Mouse (Mus musculus) heart, embryonic 14.5 days (tissue): ENCODE measurements around the gene Acvr1b. TPM values are rescaled to one million over a fixed set of nuclear protein-coding genes. Genes with fewer than 3 reads are reported as not detected.

Experiments
- ATAC-seq: fragments of 200-750 bp; cut with Nextera tagmentation; 2 replicates; pipeline ENCODE4 v1.8.0; 2017; ENCODE audit warnings: low read depth, moderate TSS enrichment; ENCODE audit not compliant: insufficient number of reproducible peaks, insufficient read depth, low FRiP score
- H3K27ac ChIP-seq, 2 experiments: fragments of 200-500 bp in 1 of 2; fragments of 300-500 bp in 1 of 2; sonication (generic) in 1 of 2; replicated peaks in 1 of 2; 2 replicates each; pipeline ENCODE4 v1.5.1; 2012 to 2014; ENCODE audit warnings: low read depth in 2 of 2, low read length in 2 of 2, control low read depth in 1 of 2, mild to moderate bottlenecking in 1 of 2, mixed read lengths in 1 of 2; ENCODE audit not compliant: control insufficient read depth in 1 of 2, insufficient read depth in 1 of 2
- H3K27me3 ChIP-seq: fragments of 300-500 bp; sonication (generic); 2 replicates; pipeline ENCODE4 v1.6.1; 2014; ENCODE audit warnings: mild to moderate bottlenecking, low read length, control low read depth; ENCODE audit not compliant: control insufficient read depth, insufficient read depth
- H3K36me3 ChIP-seq: fragments of 300-500 bp; sonication (generic); 2 replicates; pipeline ENCODE4 v1.6.1; 2014; ENCODE audit warnings: mild to moderate bottlenecking, control low read depth, low read length, mixed read lengths; ENCODE audit not compliant: control insufficient read depth, insufficient read depth
- H3K4me1 ChIP-seq, 2 experiments: fragments of 200-500 bp in 1 of 2; fragments of 300-500 bp in 1 of 2; sonication (generic) in 1 of 2; 2 replicates each; pipeline ENCODE4 v1.6.1; 2012 to 2014; ENCODE audit warnings: low read length in 2 of 2, control low read depth in 1 of 2, mixed read lengths in 1 of 2; ENCODE audit not compliant: control insufficient read depth in 2 of 2, insufficient read depth in 2 of 2
- H3K4me2 ChIP-seq: fragments of 300-500 bp; sonication (generic); 2 replicates; pipeline ENCODE4 v1.6.1; 2014; ENCODE audit warnings: mild to moderate bottlenecking, low read length
- H3K4me3 ChIP-seq, 2 experiments: fragments of 200-500 bp in 1 of 2; fragments of 300-500 bp in 1 of 2; sonication (generic) in 1 of 2; 2 replicates each; pipeline ENCODE4 v1.5.1; 2012 to 2014; ENCODE audit warnings: low read length in 2 of 2, mild to moderate bottlenecking in 2 of 2, control low read depth in 1 of 2, low read depth in 1 of 2, moderate library complexity in 1 of 2; ENCODE audit not compliant: control insufficient read depth in 1 of 2, insufficient read depth in 1 of 2
- H3K9ac ChIP-seq: fragments of 300-500 bp; sonication (generic); 2 replicates; pipeline ENCODE4 v1.6.1; 2014; ENCODE audit warnings: mild to moderate bottlenecking, low read length
- H3K9me3 ChIP-seq: fragments of 300-500 bp; sonication (generic); 2 replicates; pipeline ENCODE4 v1.6.1; 2016; ENCODE audit warnings: low read length, control low read depth; ENCODE audit not compliant: control insufficient read depth
- WGBS: fragments of 180-500 bp; shearing (Covaris S2); extraction: QIAGEN DNeasy Blood & Tissue Kit; methylation state at CpG from one replicate; pipeline ENCODE4 v1.1.7; 2014; 5-methylcytosine and 5-hydroxymethylcytosine counted together
- polyA plus RNA-seq: library from polyadenylated mRNA; unstranded; fragments of >200 nt; fragmentation: Nextera tagmentation; extraction: Ambion mirVana; gene quantifications from 2 replicates; pipeline ENCODE4 v1.2.1, GENCODE M21; 2014

Acvr1b gene
- polyA plus RNA-seq, 1 experiment from 2014 or later = 8.7 TPM

DNA sequence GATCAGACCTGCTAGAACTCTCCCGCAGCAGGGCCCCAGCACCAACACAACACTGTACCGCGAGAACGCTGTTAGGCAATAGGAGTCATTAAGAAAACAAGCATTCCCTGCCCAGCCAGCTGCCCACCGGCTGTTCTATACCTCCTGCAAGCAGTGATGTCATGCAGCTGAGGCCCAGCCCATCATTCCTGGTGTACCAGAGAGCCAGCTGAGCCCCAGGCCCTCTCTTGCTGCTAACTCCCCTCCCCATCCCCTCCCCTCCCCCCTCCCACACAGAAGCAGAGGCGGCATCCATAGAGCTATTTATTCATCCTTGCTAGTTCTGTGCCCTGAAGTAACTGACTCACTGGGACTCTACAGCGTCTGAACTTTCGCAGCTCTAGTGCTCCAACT is 47.0 kb downstream of the Acvr1b start:
- Histone ChIP-seq H3K4me2 (no peak overlapping the region), H3K9ac (no peak overlapping the region), H3K4me3 (no peak overlapping the region), H3K36me3 (no peaks in the 10 kb centered on the region), H3K9me3 (no peaks in the 10 kb centered on the region), H3K27ac (no peak overlapping the region), H3K4me1 (peaks cover 0 to 24% of the 10 kb centered on the region in 2 experiments; a peak in 3 of 4 replicates), H3K27me3 (peaks cover 6% of the 10 kb centered on the region; the same call in 1 of the 2 replicates)
- WGBS = 10% methylated on average over 8 of the region's 8 CpGs
- no peak for ATAC-seq

- Histone ChIP-seq H3K36me3 (no peaks in the 10 kb centered on the region), H3K27ac (no peak overlapping the region), H3K4me1 (peaks cover 0 to 24% of the 10 kb centered on the region in 2 experiments; a peak in 3 of 4 replicates), H3K9me3 (no peaks in the 10 kb centered on the region), H3K4me2 (peak overlapping the region; percentile 66), H3K4me3 (peak overlapping the region; percentile 29 to 34), H3K9ac (peak overlapping the region; percentile 48), H3K27me3 (peaks cover 6% of the 10 kb centered on the region; the same call in 1 of the 2 replicates)
- no peak for ATAC-seq
- 3% methylated on average over 14 of the region's 14 CpGs for WGBS
Measured at GRCm38 (mm10) chr15:101221298-101222104, 47.6 kb downstream of the Acvr1b start.

DNA sequence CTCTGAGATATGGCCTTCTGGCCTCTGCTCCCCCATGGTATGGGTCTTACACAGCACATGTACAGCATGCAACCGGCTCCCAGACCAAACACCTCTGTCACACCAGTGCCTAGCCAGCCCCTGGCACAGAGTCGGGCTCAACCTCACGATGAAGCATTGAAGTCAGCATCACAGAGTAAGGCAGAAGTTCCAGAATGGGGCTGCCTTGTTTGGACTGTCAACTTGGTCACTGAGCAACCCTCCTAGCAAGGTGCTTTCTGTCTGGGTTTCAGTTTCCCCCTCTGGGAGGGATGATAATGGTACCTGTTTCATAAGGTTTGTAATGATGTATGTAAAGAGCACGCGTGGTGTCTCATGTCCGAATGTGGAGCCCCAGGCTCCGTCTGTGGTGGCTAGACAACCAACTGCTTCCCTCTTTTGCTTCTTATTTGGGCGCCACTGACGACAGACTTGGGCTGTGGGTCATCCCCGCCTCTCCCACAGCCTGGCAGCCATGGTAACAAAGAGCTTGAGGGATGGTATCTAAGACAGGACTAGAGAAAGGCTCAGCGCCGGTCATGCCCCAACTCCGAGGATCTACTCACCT is 49.1 kb downstream of the Acvr1b start:
- ATAC-seq = no peak
- Histone ChIP-seq H3K27me3 (peaks cover 6% of the 10 kb centered on the region; the same call in 1 of the 2 replicates), H3K27ac (no peak overlapping the region), H3K9me3 (no peaks in the 10 kb centered on the region), H3K4me2 (no peak overlapping the region), H3K4me1 (peaks cover 0 to 29% of the 10 kb centered on the region in 2 experiments; a peak in 3 of 4 replicates), H3K9ac (no peak overlapping the region), H3K36me3 (0 out of 2 replicates have a peak, but pooled peaks cover 4% of the 10 kb centered on the region), H3K4me3 (no peak overlapping the region)
- WGBS = 44% methylated on average over 13 of the region's 13 CpGs

DNA sequence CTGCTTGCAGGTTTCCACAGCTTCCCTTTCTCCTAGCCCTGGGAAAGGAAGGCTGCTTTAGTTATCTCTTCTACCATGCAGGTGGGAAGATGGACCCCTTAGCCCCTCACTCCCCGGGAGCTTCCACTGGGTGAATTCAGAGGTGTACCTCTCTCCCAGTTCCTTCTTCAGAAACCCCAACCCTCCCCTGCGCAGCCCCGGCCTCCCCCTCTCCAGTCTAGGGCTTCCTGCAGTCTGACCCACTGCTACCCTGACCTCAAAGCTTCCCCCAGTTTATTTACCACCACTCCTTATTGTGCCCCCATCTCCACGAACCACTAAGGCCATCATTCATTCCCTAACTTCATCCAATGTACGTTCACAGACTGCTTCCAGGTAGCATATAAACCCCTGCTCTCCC is 49.7 kb downstream of the Acvr1b start:
- Histone ChIP-seq H3K27me3 (peaks cover 6% of the 10 kb centered on the region; the same call in 1 of the 2 replicates), H3K27ac (no peak overlapping the region), H3K36me3 (0 out of 2 replicates have a peak, but pooled peaks cover 4% of the 10 kb centered on the region), H3K4me3 (peak overlapping the region; percentile 56 to 74), H3K9me3 (no peaks in the 10 kb centered on the region), H3K4me1 (peaks cover 5 to 35% of the 10 kb centered on the region in 2 experiments; a peak in 3 of 4 replicates), H3K4me2 (peak overlapping the region; percentile 96), H3K9ac (peak overlapping the region; percentile 85; the same call in 1 of the 2 replicates)
- no peak for ATAC-seq
- 7% methylated on average over 5 of the region's 5 CpGs for WGBS

DNA sequence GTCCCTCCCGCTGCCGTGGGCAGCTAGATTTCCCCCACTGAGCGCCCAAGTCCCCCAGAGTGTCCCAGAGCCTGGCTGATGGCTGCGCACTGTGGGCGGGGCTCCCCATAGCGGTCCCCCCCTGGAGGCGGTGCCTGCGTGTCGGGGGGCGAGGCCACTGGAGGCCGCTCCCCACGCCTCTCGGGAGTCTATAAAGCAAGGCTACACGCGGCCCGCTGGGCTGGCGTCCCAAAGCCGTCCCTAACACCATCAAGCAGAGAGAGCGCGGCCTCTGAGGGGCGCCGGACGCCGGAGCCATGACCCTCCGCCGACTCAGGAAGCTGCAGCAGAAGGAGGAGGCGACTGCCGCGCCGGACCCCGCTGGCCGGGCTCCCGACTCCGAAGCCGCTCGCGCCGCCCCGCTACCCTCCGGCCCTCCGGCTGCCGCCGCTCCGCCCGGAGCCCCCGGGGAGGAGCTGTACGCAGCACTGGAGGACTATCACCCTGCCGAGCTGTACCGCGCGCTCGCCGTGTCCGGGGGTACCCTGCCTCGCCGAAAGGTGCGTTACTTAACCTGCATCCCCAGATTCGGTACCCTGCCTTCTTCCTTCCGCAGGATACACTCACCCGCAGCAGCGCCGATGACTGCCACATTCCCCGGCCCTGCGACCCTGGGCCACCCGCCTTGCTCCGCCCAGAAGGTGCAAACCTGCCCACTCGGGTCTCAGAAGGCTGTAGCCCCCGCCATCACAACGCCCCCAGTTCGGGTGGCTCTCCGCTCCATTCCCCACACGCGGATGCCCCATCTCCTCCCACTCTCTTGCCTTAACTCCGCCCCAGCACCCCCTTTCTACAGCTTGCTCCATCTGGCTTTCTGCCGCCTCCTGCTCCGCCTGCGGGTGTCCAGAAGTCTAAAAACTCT is 50.4 kb downstream of the Acvr1b start, which contains the start of gene Grasp:
Gene Grasp (plus strand): TSS at position 183 of the 901 bp plus-strand sequence.
- Histone ChIP-seq H3K4me3 (peak within 1 kb of the TSS; percentile 56 to 74), H3K4me1 (peaks cover 6 to 35% of the 10 kb centered on the region in 2 experiments; a peak in 3 of 4 replicates), H3K9ac (peak within 1 kb of the TSS; percentile 85), H3K9me3 (no peaks in the 10 kb centered on the region), H3K27me3 (peaks cover 6% of the 10 kb centered on the region; the same call in 1 of the 2 replicates), H3K27ac (peak within 1 kb of the TSS; percentile 41 to 81), H3K36me3 (peaks cover 8% of the 10 kb centered on the region), H3K4me2 (peak within 1 kb of the TSS; percentile 96)
- ATAC-seq = peak; percentile 89
- under 1% methylated on average over 69 of the region's 77 CpGs for WGBS

- peaks cover 15% of the 10 kb centered on the region for H3K36me3 ChIP-seq
- peak overlapping the region; percentile 85 for H3K9ac ChIP-seq
- H3K9me3 ChIP-seq = no peaks in the 10 kb centered on the region
- ATAC-seq = no peak
- 12% methylated on average over 14 of the region's 14 CpGs for WGBS
- H3K27me3 ChIP-seq = peaks cover 6% of the 10 kb centered on the region; the same call in 1 of the 2 replicates
- H3K4me1 ChIP-seq = peaks cover 6 to 35% of the 10 kb centered on the region in 2 experiments; a peak in 3 of 4 replicates
- H3K4me2 ChIP-seq = peak overlapping the region; percentile 96
- H3K4me3 ChIP-seq = peak overlapping the region; percentile 56 to 74
- peak overlapping the region; percentile 41 to 81 for H3K27ac ChIP-seq
Measured at GRCm38 (mm10) chr15:101224977-101225376, 51.1 kb downstream of the Acvr1b start.

- H3K4me1 ChIP-seq = peaks cover 6 to 21% of the 10 kb centered on the region in 2 experiments; a peak in 3 of 4 replicates
Measured at GRCm38 (mm10) chr15:101227971-101228370, 54.1 kb downstream of the Acvr1b start.

More at GRCm38 (mm10) chr15:101227971-101228370, 54.1 kb downstream of the Acvr1b start:
- Histone ChIP-seq H3K4me2 (peak overlapping the region; percentile 30), H3K27ac (peak overlapping the region; percentile 76 to 83), H3K4me3 (no peak overlapping the region), H3K36me3 (peaks cover 45% of the 10 kb centered on the region), H3K27me3 (peaks cover 6% of the 10 kb centered on the region; the same call in 1 of the 2 replicates), H3K9me3 (no peaks in the 10 kb centered on the region), H3K9ac (peak overlapping the region; percentile 41; the same call in 1 of the 2 replicates)
- 32% methylated on average over 7 of the region's 7 CpGs for WGBS
- peak; percentile 64 for ATAC-seq
